8 mouse cellular contexts compared by ENCODE assay signal in the genomic region with DNA sequence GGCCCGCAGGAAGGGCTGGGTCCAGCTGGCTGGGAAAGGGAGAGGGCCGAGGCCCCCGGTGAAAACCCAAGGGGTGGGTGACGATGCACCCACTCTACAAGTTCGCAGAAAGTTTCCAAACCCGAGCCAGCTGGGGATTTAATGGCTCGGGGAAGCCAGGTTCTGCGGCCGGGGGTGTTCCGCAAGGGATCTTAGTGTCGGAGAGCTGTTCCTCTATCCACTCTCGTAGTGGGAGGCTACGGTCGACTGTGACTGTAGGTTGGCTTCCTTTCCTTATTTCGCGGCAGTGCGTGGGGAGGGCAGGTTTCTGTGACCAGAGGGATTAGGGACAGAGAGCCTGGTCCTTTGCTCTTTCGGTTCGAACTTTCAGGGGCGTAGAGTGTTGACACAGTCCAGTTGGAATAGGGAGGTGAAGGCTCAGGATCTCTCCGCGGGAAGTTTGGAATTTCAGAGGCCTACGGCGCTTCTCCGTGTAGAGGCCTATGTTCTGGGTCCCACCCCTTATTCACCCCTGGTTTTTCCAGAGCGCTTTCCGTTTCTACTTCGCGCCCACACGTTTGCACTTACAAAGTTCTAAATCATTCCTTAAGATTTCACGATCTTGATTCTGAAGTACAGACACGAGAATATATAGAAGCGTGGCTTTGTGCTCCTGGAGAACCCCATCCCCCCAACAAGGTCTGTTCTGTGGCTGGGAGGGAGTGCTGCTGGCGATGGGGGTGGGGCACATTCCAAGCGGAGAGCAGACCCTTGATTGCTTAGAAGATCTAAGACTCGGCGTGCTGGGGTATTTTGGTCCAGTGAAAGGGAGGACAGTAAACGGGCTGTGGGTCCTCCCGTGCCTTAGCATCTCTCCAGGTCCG. TPM values are rescaled to one million over a fixed set of nuclear protein-coding genes. Genes with fewer than 3 reads are reported as not detected.
DNase-seq lines count a peak whose midpoint lies in the region; ATAC-seq and TF ChIP-seq lines count a peak whose summit lies in the region.

No protein-coding gene starts in this region.

- no peaks in the 10 kb centered on the region for H3K36me3 ChIP-seq in forebrain, postnatal 0 days (ENCODE audit: insufficient read depth)
- peaks cover 14% of the 10 kb centered on the region; the same call in 1 of the 2 replicates for H3K36me3 ChIP-seq in limb, embryonic 13.5 days

- no peaks in the 10 kb centered on the region for H3K4me1 ChIP-seq in forebrain, postnatal 0 days (ENCODE audit: insufficient read depth)
- peaks cover 39% of the 10 kb centered on the region for H3K4me1 ChIP-seq in limb, embryonic 13.5 days

- no peaks in the 10 kb centered on the region for H3K9me3 ChIP-seq in forebrain, postnatal 0 days (ENCODE audit: low read length)
- H3K9me3 ChIP-seq in limb, embryonic 13.5 days: no peaks in the 10 kb centered on the region

- H3K4me3 ChIP-seq in forebrain, postnatal 0 days (ENCODE audit: low read depth, low read length): peak overlapping the region; percentile 52
- peak overlapping the region; percentile 82 for H3K4me3 ChIP-seq in limb, embryonic 13.5 days

- peak overlapping the region; percentile 97 for H3K4me2 ChIP-seq in forebrain, postnatal 0 days (ENCODE audit: low read depth)
- H3K4me2 ChIP-seq in limb, embryonic 13.5 days (replicated peaks): peak overlapping the region; percentile 95

- TF ChIP-seq CTCF in forebrain, postnatal 0 days (IDR thresholded peaks at IDR 0.05; ENCODE audit: low read depth): no peak

- peak overlapping the region; percentile 53; the same call in 1 of the 2 replicates for H3K9ac ChIP-seq in forebrain, postnatal 0 days
- H3K9ac ChIP-seq in limb, embryonic 13.5 days: peak overlapping the region; percentile 91

- ATAC-seq in cerebellum, adult (ENCODE audit: insufficient number of reproducible peaks, low FRiP score, low TSS enrichment): no peak
- ATAC-seq in forebrain, postnatal 0 days: 0 out of 2 replicates have a peak, but pooled peaks have one; percentile 21
- 0 out of 2 replicates have a peak, but pooled peaks have one; percentile 42 for ATAC-seq in limb, embryonic 13.5 days (ENCODE audit: low FRiP score, low read depth)
- peak; percentile 59 for ATAC-seq in monocyte, adult 5-6 weeks (replicated peaks; ENCODE audit: insufficient number of reproducible peaks, low FRiP score, low TSS enrichment, poor library complexity, severe bottlenecking)

- DNase-seq in cerebellum, adult 11-12 months: peak; percentile 71
- DNase-seq in Muller cell, postnatal 12 days (ENCODE audit: inconsistent ontology term): peak; percentile 65
- no peak for DNase-seq in forebrain, postnatal 0 days
- no peak for DNase-seq in gastrocnemius, adult 18-20 months (ENCODE audit: low spot score)
- DNase-seq in MN1 (ENCODE audit: low spot score): no peak

- WGBS in forebrain, postnatal 0 days: 4% methylated on average over 40 of the region's 40 CpGs
- under 1% methylated on average over 40 of the region's 40 CpGs for WGBS in limb, embryonic 13.5 days

- H3K27me3 ChIP-seq in forebrain, postnatal 0 days (ENCODE audit: insufficient read depth, low read length): peaks cover 35% of the 10 kb centered on the region
- no peaks in the 10 kb centered on the region; the same call in 1 of the 2 replicates for H3K27me3 ChIP-seq in limb, embryonic 13.5 days

- 0 out of 2 replicates have a peak overlapping the region, but pooled peaks have one; percentile 40 for H3K27ac ChIP-seq in forebrain, postnatal 0 days (ENCODE audit: low read depth, low read length)
- H3K27ac ChIP-seq in limb, embryonic 13.5 days: peak overlapping the region; percentile 97

RNA-seq across cellular contexts. Expression of a gene that starts 1.6 kb away (rescaled TPM):
- 4.4 and 7.9 TPM in 2 replicates for total RNA-seq in forebrain, postnatal 0 days (2014; rRNA removed)
- 5.5 and 5.8 TPM in 2 replicates for polyA plus RNA-seq in forebrain, postnatal 0 days (2015; fragmentation: Nextera tagmentation; extraction: Ambion mirVana)
- polyA plus RNA-seq in limb, embryonic 13.5 days (2015; fragmentation: Nextera tagmentation; extraction: Ambion mirVana): 56.2 and 60.0 TPM in 2 replicates
- 0.78 to 3.1 TPM (median 1.9 TPM) in 3 replicates for total RNA-seq in monocyte, adult 5-6 weeks (2017)
- total RNA-seq in gastrocnemius, adult 18-20 months (2021): 10 to 100 TPM; 39.7 to 43.7 TPM

RNA-seq across cellular contexts. Expression of a gene that starts 37.3 kb away (rescaled TPM):
- total RNA-seq in forebrain, postnatal 0 days (2014; rRNA removed): 0.86 and 1.0 TPM in 2 replicates
- polyA plus RNA-seq in forebrain, postnatal 0 days (2015; fragmentation: Nextera tagmentation; extraction: Ambion mirVana): 1.1 and 1.4 TPM in 2 replicates
- polyA plus RNA-seq in limb, embryonic 13.5 days (2015; fragmentation: Nextera tagmentation; extraction: Ambion mirVana): 1.6 and 1.9 TPM in 2 replicates
- total RNA-seq in monocyte, adult 5-6 weeks (2017): 204 to 286 TPM (median 215 TPM) in 3 replicates
- under 1 TPM; 0.59 to 0.81 TPM for total RNA-seq in gastrocnemius, adult 18-20 months (2021)

RNA-seq across cellular contexts. Expression of a gene that starts 53.8 kb away (rescaled TPM):
- not detected in 2 replicates for total RNA-seq in forebrain, postnatal 0 days (2014; rRNA removed)
- not detected in 2 replicates for polyA plus RNA-seq in forebrain, postnatal 0 days (2015; fragmentation: Nextera tagmentation; extraction: Ambion mirVana)
- not detected in 2 replicates for polyA plus RNA-seq in limb, embryonic 13.5 days (2015; fragmentation: Nextera tagmentation; extraction: Ambion mirVana)
- total RNA-seq in monocyte, adult 5-6 weeks (2017): not detected in 3 replicates
- total RNA-seq in gastrocnemius, adult 18-20 months (2021): not detected

RNA-seq across cellular contexts. Expression of a gene that starts 56.8 kb away (rescaled TPM):
- 28.2 and 29.1 TPM in 2 replicates for total RNA-seq in forebrain, postnatal 0 days (2014; rRNA removed)
- polyA plus RNA-seq in forebrain, postnatal 0 days (2015; fragmentation: Nextera tagmentation; extraction: Ambion mirVana): 12.0 and 20.1 TPM in 2 replicates
- 1.7 TPM in 2 replicates for polyA plus RNA-seq in limb, embryonic 13.5 days (2015; fragmentation: Nextera tagmentation; extraction: Ambion mirVana)
- total RNA-seq in monocyte, adult 5-6 weeks (2017): not detected in 3 replicates
- not detected for total RNA-seq in gastrocnemius, adult 18-20 months (2021)

Comparison
In these comparisons a context has a peak if more than half of its experiments do, and no peak if none do; other contexts are left out.
1. DNase-seq: peak in cerebellum, adult 11-12 months (single experiment) and Muller cell, postnatal 12 days (single experiment); none in forebrain, postnatal 0 days (single experiment), gastrocnemius, adult 18-20 months (single experiment) and MN1 (single experiment).
2. RNA of a gene that starts 37.3 kb away (total RNA-seq): 204 to 286 TPM in monocyte, adult 5-6 weeks; 0.86 to 1.0 TPM in forebrain, postnatal 0 days and 0.59 to 0.81 TPM in gastrocnemius, adult 18-20 months; every median in the first group is over 100 times any median in the second.